Mouse (Mus musculus): ENCODE data around the gene Cdc34b. TPM values are rescaled to one million over a fixed set of nuclear protein-coding genes. Genes with fewer than 3 reads are reported as not detected.

Cdc34b gene
- polyA plus RNA-seq, 1 experiment, result 0.11 TPM

- no peaks in the 10 kb centered on the region for H3K27me3 ChIP-seq (ENCODE audit: control insufficient read depth, insufficient read depth, insufficient read length)
- no peaks in the 10 kb centered on the region for H3K79me2 ChIP-seq (ENCODE audit: control insufficient read depth, insufficient read depth)
- no peak within 1 kb of the TSS for H3K4me3 ChIP-seq
- H3K36me3 ChIP-seq (ENCODE audit: control insufficient read depth, insufficient read depth), result no peaks in the 10 kb centered on the region
- H3ac ChIP-seq (ENCODE audit: control insufficient read depth, insufficient read length), result no peak within 1 kb of the TSS
- H3K4me2 ChIP-seq (ENCODE audit: low read depth), result no peak within 1 kb of the TSS
- TF ChIP-seq SRF (IDR thresholded peaks at IDR 0.05; ENCODE audit: control insufficient read depth, insufficient read length, low read depth) (no peak), POLR2AphosphoS2 (IDR thresholded peaks at IDR 0.05; ENCODE audit: insufficient read length, low read depth) (no peak), TCF12 (IDR thresholded peaks at IDR 0.05; ENCODE audit: insufficient read depth, poor library complexity, severe bottlenecking) (no peak), REST (IDR thresholded peaks at IDR 0.05; ENCODE audit: insufficient read depth, insufficient read length) (no peak), E2F4 (IDR thresholded peaks at IDR 0.05; ENCODE audit: insufficient read depth) (no peak), MYOD1 (IDR thresholded peaks at IDR 0.05; ENCODE audit: control insufficient read depth in 1 of 3, insufficient read length in 2 of 3, low read depth in 2 of 3) (no peak), TCF3 (IDR thresholded peaks at IDR 0.05; ENCODE audit: insufficient read length, low read depth) (no peak), USF1 (IDR thresholded peaks at IDR 0.05; ENCODE audit: low read depth) (no peak), MYOG (IDR thresholded peaks at IDR 0.05; ENCODE audit: control insufficient read depth in 1 of 3, insufficient read depth in 1 of 3, insufficient read length in 2 of 3, low read depth in 2 of 3) (no peak), MAX (IDR thresholded peaks at IDR 0.05; ENCODE audit: low read depth) (no peak), POLR2A (IDR thresholded peaks at IDR 0.05; ENCODE audit: insufficient read length, low read depth) (no peak), CEBPB (IDR thresholded peaks at IDR 0.05; ENCODE audit: insufficient read depth, poor library complexity, severe bottlenecking) (no peak)
Observed at GRCm38 (mm10) chr11:94704472-94704871, 37.1 kb upstream of the Cdc34b start, which contains the start of gene Gm11541. Gene Gm11541 (minus strand): TSS chr11:94704499.

- no peaks in the 10 kb centered on the region for H3K27me3 ChIP-seq (ENCODE audit: control insufficient read depth, insufficient read depth, insufficient read length)
- no peak overlapping the region for H3K4me3 ChIP-seq
- TF ChIP-seq TCF12 (IDR thresholded peaks at IDR 0.05; ENCODE audit: insufficient read depth, poor library complexity, severe bottlenecking) (no peak), MAX (IDR thresholded peaks at IDR 0.05; ENCODE audit: low read depth) (no peak), TCF3 (IDR thresholded peaks at IDR 0.05; ENCODE audit: insufficient read length, low read depth) (no peak)
- H3K36me3 ChIP-seq (ENCODE audit: control insufficient read depth, insufficient read depth), result no peaks in the 10 kb centered on the region
- H3ac ChIP-seq (ENCODE audit: control insufficient read depth, insufficient read length), result no peak overlapping the region
- no peak overlapping the region for H3K4me2 ChIP-seq (ENCODE audit: low read depth)
- H3K79me2 ChIP-seq (ENCODE audit: control insufficient read depth, insufficient read depth), result no peaks in the 10 kb centered on the region
Observed at GRCm38 (mm10) chr11:94713246-94713860, 28.2 kb upstream of the Cdc34b start.

- no peak overlapping the region for H3K4me2 ChIP-seq (ENCODE audit: low read depth)
- H3K79me2 ChIP-seq (ENCODE audit: control insufficient read depth, insufficient read depth), result no peaks in the 10 kb centered on the region
- TF ChIP-seq USF1 (IDR thresholded peaks at IDR 0.05; ENCODE audit: low read depth) (no peak), POLR2AphosphoS2 (IDR thresholded peaks at IDR 0.05; ENCODE audit: insufficient read length, low read depth) (no peak), MYOG (IDR thresholded peaks at IDR 0.05; ENCODE audit: control insufficient read depth in 1 of 3, insufficient read depth in 1 of 3, insufficient read length in 2 of 3, low read depth in 2 of 3) (no peak), E2F4 (IDR thresholded peaks at IDR 0.05; ENCODE audit: insufficient read depth) (no peak), MAX (IDR thresholded peaks at IDR 0.05; ENCODE audit: low read depth) (no peak)
- no peak overlapping the region for H3K4me3 ChIP-seq
- H3K27me3 ChIP-seq (ENCODE audit: control insufficient read depth, insufficient read depth, insufficient read length), result no peaks in the 10 kb centered on the region
- H3ac ChIP-seq (ENCODE audit: control insufficient read depth, insufficient read length), result no peak overlapping the region
- H3K36me3 ChIP-seq (ENCODE audit: control insufficient read depth, insufficient read depth), result no peaks in the 10 kb centered on the region
Observed at GRCm38 (mm10) chr11:94715622-94716021, 26.0 kb upstream of the Cdc34b start.

DNA sequence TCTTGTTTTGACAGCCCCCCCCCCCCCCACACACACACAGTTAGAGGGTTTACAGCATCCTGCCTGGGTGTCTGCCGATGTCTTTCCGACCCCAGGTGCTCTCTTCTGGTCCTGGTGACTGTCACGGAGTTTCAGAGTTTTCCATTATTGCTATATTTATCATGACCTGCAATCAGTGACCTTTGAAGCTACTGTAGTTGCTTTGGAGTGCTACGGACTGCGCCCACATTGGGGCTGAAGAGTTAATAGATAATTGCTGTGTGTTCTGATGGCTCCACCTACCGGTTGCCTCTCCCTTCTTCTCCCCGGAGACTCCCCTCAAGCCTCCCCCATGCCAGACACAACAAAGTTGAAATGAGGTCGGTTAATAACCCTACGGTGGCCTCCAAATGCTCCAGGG, 24.8 kb upstream of the Cdc34b start:
- TF ChIP-seq MYOD1 (IDR thresholded peaks at IDR 0.05; ENCODE audit: control insufficient read depth in 1 of 3, insufficient read length in 2 of 3, low read depth in 2 of 3) (no peak), POLR2A (IDR thresholded peaks at IDR 0.05; ENCODE audit: insufficient read length, low read depth) (no peak), SRF (IDR thresholded peaks at IDR 0.05; ENCODE audit: control insufficient read depth, insufficient read length, low read depth) (no peak), USF1 (IDR thresholded peaks at IDR 0.05; ENCODE audit: low read depth) (no peak)
- no peaks in the 10 kb centered on the region for H3K36me3 ChIP-seq (ENCODE audit: control insufficient read depth, insufficient read depth)
- no peaks in the 10 kb centered on the region for H3K27me3 ChIP-seq (ENCODE audit: control insufficient read depth, insufficient read depth, insufficient read length)
- H3K4me3 ChIP-seq, result no peak overlapping the region
- H3K4me2 ChIP-seq (ENCODE audit: low read depth), result no peak overlapping the region
- no peaks in the 10 kb centered on the region for H3K79me2 ChIP-seq (ENCODE audit: control insufficient read depth, insufficient read depth)
- H3ac ChIP-seq (ENCODE audit: control insufficient read depth, insufficient read length), result no peak overlapping the region

- Histone ChIP-seq H3K79me2 (ENCODE audit: control insufficient read depth, insufficient read depth) (no peaks in the 10 kb centered on the region), H3K27me3 (ENCODE audit: control insufficient read depth, insufficient read depth, insufficient read length) (no peaks in the 10 kb centered on the region), H3ac (ENCODE audit: control insufficient read depth, insufficient read length) (no peak overlapping the region), H3K4me3 (no peak overlapping the region), H3K36me3 (ENCODE audit: control insufficient read depth, insufficient read depth) (no peaks in the 10 kb centered on the region), H3K4me2 (ENCODE audit: low read depth) (no peak overlapping the region)
- TF ChIP-seq E2F4 (IDR thresholded peaks at IDR 0.05; ENCODE audit: insufficient read depth) (no peak), USF1 (IDR thresholded peaks at IDR 0.05; ENCODE audit: low read depth) (no peak), MAX (IDR thresholded peaks at IDR 0.05; ENCODE audit: low read depth) (no peak), POLR2AphosphoS2 (IDR thresholded peaks at IDR 0.05; ENCODE audit: insufficient read length, low read depth) (no peak), TCF12 (IDR thresholded peaks at IDR 0.05; ENCODE audit: insufficient read depth, poor library complexity, severe bottlenecking) (no peak)
Observed at GRCm38 (mm10) chr11:94717239-94717638, 24.3 kb upstream of the Cdc34b start.
